Mouse (Mus musculus): Measurements from ENCODE around the gene Svopl.

DNA sequence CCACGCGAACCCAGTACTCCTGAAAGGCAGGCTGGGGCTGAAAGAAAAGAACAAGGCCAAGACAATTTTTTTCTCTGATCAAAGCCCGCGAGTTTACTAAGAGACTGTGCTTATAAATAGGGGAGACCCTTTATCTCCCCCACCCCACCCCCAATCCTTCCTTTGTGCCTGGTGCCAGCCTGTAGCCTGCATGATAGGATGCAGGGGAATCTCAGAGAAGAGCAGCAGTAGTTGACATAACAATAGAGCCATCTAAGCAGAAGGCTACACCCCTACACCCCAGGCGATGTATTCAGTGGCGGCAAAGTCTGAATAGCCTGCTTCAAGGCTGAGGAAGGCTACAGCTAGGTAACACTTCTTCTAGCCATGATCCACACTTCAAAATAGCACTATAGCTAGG lies 110.3 kb downstream of the Svopl start:
- TF ChIP-seq CTCF (IDR thresholded peaks at IDR 0.05; ENCODE audit: insufficient read depth, low read depth, low read length) (no peak), POLR2A (IDR thresholded peaks at IDR 0.05; ENCODE audit: insufficient read depth, low read depth, low read length) (no peak)

Measured in olfactory bulb, adult 2 months (tissue).